In the genomic region with DNA sequence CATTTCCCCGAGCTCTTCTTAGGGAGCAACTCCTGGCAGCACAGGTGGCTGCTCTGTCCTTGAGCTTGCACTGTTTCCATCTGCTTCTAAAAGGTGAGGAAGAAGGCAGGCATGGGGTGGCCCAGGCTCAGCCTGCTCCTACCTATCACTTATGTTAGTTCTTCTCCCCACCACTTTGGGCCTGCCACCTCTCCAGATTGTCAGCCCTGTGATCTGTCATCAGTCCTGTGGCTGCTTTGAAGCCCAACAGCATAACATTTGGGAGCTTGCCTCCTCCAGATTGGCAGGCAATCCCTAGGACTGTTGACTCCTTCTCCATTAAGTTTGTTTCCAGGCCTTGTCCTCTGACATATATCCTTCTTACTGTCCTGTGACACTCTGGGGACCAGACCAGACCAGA, we compare ENCODE assay signal across 33 mouse cellular contexts. TPM values are rescaled to one million over a fixed set of nuclear protein-coding genes. Genes with fewer than 3 reads are reported as not detected.
DNase-seq lines count a peak whose midpoint lies in the region; ATAC-seq lines count a peak whose summit lies in the region.
"Had no signal": no experiment of that assay in that cellular context is flagged by ENCODE, and none has a peak within 500 bp of the region (broad histone marks: within the 10 kb centered on the region; RNA-seq: fewer than 3 reads in every experiment).

No protein-coding gene starts in this region.

- peaks cover 18% of the 10 kb centered on the region for H3K36me3 ChIP-seq in forebrain, embryonic 10.5 days (replicated peaks)
- H3K36me3 ChIP-seq in forebrain, embryonic 13.5 days (ENCODE audit: poor library complexity, severe bottlenecking), result peaks cover 10% of the 10 kb centered on the region
- H3K36me3 ChIP-seq in heart, embryonic 12.5 days, result peaks cover 6% of the 10 kb centered on the region; the same call in 1 of the 2 replicates
- H3K36me3 ChIP-seq in embryonic facial prominence, embryonic 10.5 days (replicated peaks), result peaks cover 27% of the 10 kb centered on the region
- H3K36me3 ChIP-seq: hindbrain, embryonic 15.5 days had no signal

- peaks cover 38% of the 10 kb centered on the region for H3K4me1 ChIP-seq in forebrain, embryonic 10.5 days
- H3K4me1 ChIP-seq in forebrain, embryonic 13.5 days, result peaks cover 15% of the 10 kb centered on the region
- H3K4me1 ChIP-seq in heart, embryonic 12.5 days (replicated peaks), result peaks cover 29% of the 10 kb centered on the region
- H3K4me1 ChIP-seq in embryonic facial prominence, embryonic 10.5 days, result peaks cover 37% of the 10 kb centered on the region

- no peak overlapping the region for H3K4me3 ChIP-seq in forebrain, embryonic 10.5 days
- H3K4me3 ChIP-seq in forebrain, embryonic 13.5 days, result no peak overlapping the region
- H3K4me3 ChIP-seq in heart, embryonic 12.5 days, result no peak overlapping the region
- H3K4me3 ChIP-seq in embryonic facial prominence, embryonic 10.5 days, result no peak overlapping the region
- H3K4me3 ChIP-seq: embryonic facial prominence, embryonic 13.5 days; erythroblast, embryonic 14.5 days; forebrain, embryonic 12.5 days; hindbrain, embryonic 15.5 days; limb, embryonic 12.5 days had no signal

- peak overlapping the region; percentile 35; the same call in 1 of the 2 replicates for H3K27ac ChIP-seq in forebrain, embryonic 10.5 days
- H3K27ac ChIP-seq in forebrain, embryonic 13.5 days, result no peak overlapping the region
- H3K27ac ChIP-seq in heart, embryonic 12.5 days (ENCODE audit: poor library complexity, severe bottlenecking), result peak overlapping the region; percentile 19; the same call in 1 of the 2 replicates
- peak overlapping the region; percentile 57; the same call in 1 of the 2 replicates for H3K27ac ChIP-seq in embryonic facial prominence, embryonic 10.5 days (replicated peaks)
- H3K27ac ChIP-seq: embryonic facial prominence, embryonic 13.5 days; forebrain, embryonic 12.5 days; hindbrain, embryonic 15.5 days had no signal

- H3K27me3 ChIP-seq in forebrain, embryonic 10.5 days (ENCODE audit: poor library complexity, severe bottlenecking), result no peaks in the 10 kb centered on the region
- no peaks in the 10 kb centered on the region for H3K27me3 ChIP-seq in forebrain, embryonic 13.5 days
- no peaks in the 10 kb centered on the region for H3K27me3 ChIP-seq in heart, embryonic 12.5 days (replicated peaks)
- no peaks in the 10 kb centered on the region for H3K27me3 ChIP-seq in embryonic facial prominence, embryonic 10.5 days (replicated peaks; ENCODE audit: low read depth, poor library complexity, severe bottlenecking)
- H3K27me3 ChIP-seq: CH12.LX; embryonic facial prominence, embryonic 13.5 days; forebrain, embryonic 12.5 days; hindbrain, embryonic 15.5 days; limb, embryonic 12.5 days had no signal

- no peaks in the 10 kb centered on the region for H3K9me3 ChIP-seq in forebrain, embryonic 10.5 days
- H3K9me3 ChIP-seq in forebrain, embryonic 13.5 days (replicated peaks), result no peaks in the 10 kb centered on the region
- H3K9me3 ChIP-seq in heart, embryonic 12.5 days (replicated peaks), result no peaks in the 10 kb centered on the region
- no peaks in the 10 kb centered on the region for H3K9me3 ChIP-seq in embryonic facial prominence, embryonic 10.5 days
- H3K9me3 ChIP-seq: embryonic facial prominence, embryonic 13.5 days; forebrain, embryonic 12.5 days; hindbrain, embryonic 15.5 days; limb, embryonic 12.5 days had no signal

- no peak for DNase-seq in forebrain, embryonic 10.5 days (ENCODE audit: extremely low spot score, low spot score)
- no peak for DNase-seq in heart, postnatal 4 days
- DNase-seq in embryonic facial prominence, embryonic 10.5 days (ENCODE audit: low spot score), result no peak
- peak; percentile 12 to 19 for DNase-seq in heart, postnatal 10 days
- no peak for DNase-seq in cerebellum, postnatal 4 days (ENCODE audit: low spot score in 2 of 2)
- DNase-seq: adrenal gland, postnatal 10 days; cerebellum, adult 11 months; cerebellum, adult 9-10 months; cerebellum, postnatal 36 days; embryo, embryonic 11 days; gastrocnemius, postnatal 10 days; kidney, adult 18-20 months; kidney, postnatal 36 days; layer of hippocampus, adult 9-11 months; liver, postnatal 0 days; lung, postnatal 36 days; right cerebral cortex, postnatal 25 days; thymus, postnatal 14 days had no signal

- intact Hi-C loops in heart, postnatal 10 days (cut with DNase I), result loop anchor here (5.0 kb wide), 1 partner anchor 94 kb away; no protein-coding TSS in a partner anchor

- H3K9ac ChIP-seq in forebrain, embryonic 13.5 days, result no peak overlapping the region
- 0 out of 2 replicates have a peak overlapping the region, but pooled peaks have one; percentile 15 for H3K9ac ChIP-seq in heart, embryonic 12.5 days
- H3K9ac ChIP-seq: embryonic facial prominence, embryonic 13.5 days; forebrain, embryonic 12.5 days; hindbrain, embryonic 15.5 days; limb, embryonic 12.5 days; liver, postnatal 0 days had no signal

- no peak overlapping the region for H3K4me2 ChIP-seq in forebrain, embryonic 13.5 days
- no peak overlapping the region for H3K4me2 ChIP-seq in heart, embryonic 12.5 days
- H3K4me2 ChIP-seq: embryonic facial prominence, embryonic 13.5 days; forebrain, embryonic 12.5 days; hindbrain, embryonic 15.5 days; limb, embryonic 12.5 days; liver, embryonic 11.5 days; midbrain, embryonic 11.5 days had no signal

- no peak for ATAC-seq in forebrain, embryonic 13.5 days
- no peak for ATAC-seq in heart, embryonic 12.5 days (ENCODE audit: insufficient number of reproducible peaks, low FRiP score)
- ATAC-seq: liver, postnatal 0 days had no signal

- 76% methylated on average over 1 of the region's 1 CpGs for WGBS in forebrain, embryonic 10.5 days
- 89% methylated on average over 1 of the region's 1 CpGs for WGBS in forebrain, embryonic 13.5 days
- WGBS in heart, embryonic 12.5 days, result 50% methylated on average over 1 of the region's 1 CpGs
- 85% methylated on average over 1 of the region's 1 CpGs for WGBS in embryonic facial prominence, embryonic 10.5 days

RNA-seq across cellular contexts. Expression of a gene that starts 46.5 kb away (rescaled TPM):
- not detected in 2 replicates for polyA plus RNA-seq in forebrain, embryonic 10.5 days (2016; fragmentation: Nextera tagmentation; extraction: Ambion mirVana)
- polyA plus RNA-seq in forebrain, embryonic 13.5 days (2015; fragmentation: Nextera tagmentation; extraction: Ambion mirVana), result 0.10 TPM in 1 of 2 replicates, not detected in the other
- polyA plus RNA-seq in heart, embryonic 12.5 days (2016; fragmentation: Nextera tagmentation; extraction: Ambion mirVana), result 0.10 TPM in 1 of 2 replicates, not detected in the other
- under 1 TPM; 0.27 to 0.43 TPM for total RNA-seq in heart, postnatal 4 days (2021)
- polyA plus RNA-seq in embryonic facial prominence, embryonic 10.5 days (2016; fragmentation: Nextera tagmentation; extraction: Ambion mirVana), result 0.26 and 1.2 TPM in 2 replicates
- under 1 TPM; 0.42 to 0.48 TPM for total RNA-seq in heart, postnatal 10 days (2021)
- total RNA-seq: CH12.LX; hematopoietic stem cell, adult 5-6 weeks; left cerebral cortex, postnatal 14 days; megakaryocyte, adult 5-6 weeks; neutrophil, adult 5-6 weeks had no signal
- polyA plus RNA-seq: embryonic facial prominence, embryonic 13.5 days; erythroblast, embryonic 14.5 days; forebrain, embryonic 12.5 days; gonadal fat pad, adult 2 months; liver, postnatal 0 days had no signal

Comparison
In these comparisons a context has a peak if more than half of its experiments do, and no peak if none do; other contexts are left out.
1. DNase-seq: peak in heart, postnatal 10 days (2 of 2); none in forebrain, embryonic 10.5 days (single experiment), heart, postnatal 4 days (single experiment), embryonic facial prominence, embryonic 10.5 days (single experiment) and cerebellum, postnatal 4 days (0 of 2).